Mouse (Mus musculus): ENCODE measurements around the gene Vwa2. TPM values are rescaled to one million over a fixed set of nuclear protein-coding genes. Genes with fewer than 3 reads are reported as not detected.

Vwa2 gene
- polyA plus RNA-seq, 1 experiment from 2014 or later, result 0.07 TPM

DNA sequence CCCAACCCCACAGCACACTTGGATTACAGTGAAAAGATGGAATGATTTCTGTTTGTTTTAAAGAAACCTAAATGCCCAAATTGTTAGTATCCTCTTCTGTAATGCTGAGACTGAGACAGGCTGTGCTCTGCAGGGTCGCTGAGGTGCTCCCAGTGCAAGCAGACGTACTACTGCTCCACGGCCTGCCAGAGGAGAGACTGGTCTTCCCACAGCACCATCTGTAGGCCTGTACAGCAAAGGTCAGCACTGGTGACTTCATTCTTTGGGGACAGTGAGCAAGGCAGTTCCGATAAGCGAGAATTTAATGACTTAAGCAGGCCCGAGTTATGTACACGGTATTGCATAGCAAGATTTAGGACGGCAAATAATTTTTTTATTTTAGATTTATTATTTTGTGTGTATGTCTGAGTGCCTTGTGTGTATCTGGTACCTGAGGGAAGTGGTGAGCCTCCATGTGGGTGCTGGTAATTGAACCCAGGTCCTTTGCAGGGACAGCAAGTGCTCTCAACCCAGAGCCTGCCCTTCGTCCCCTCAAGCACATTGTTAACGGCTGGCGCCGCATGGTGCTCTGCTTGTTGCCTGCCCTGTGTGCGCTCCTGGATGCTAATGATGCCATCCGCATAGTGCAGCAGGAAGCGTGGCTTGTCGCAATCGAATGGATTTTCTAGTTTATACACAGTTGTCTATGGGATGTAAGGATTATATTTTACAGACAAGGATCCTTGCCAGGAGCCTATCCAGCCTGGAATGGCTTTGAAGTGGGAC is 34.9 kb upstream of the Vwa2 start:
- H3K4me1 ChIP-seq (replicated peaks; ENCODE audit: control insufficient read depth, insufficient read depth, low read length), result no peaks in the 10 kb centered on the region
- no peaks in the 10 kb centered on the region for H3K27me3 ChIP-seq (replicated peaks; ENCODE audit: control insufficient read depth, insufficient read depth, low read length)
- H3K9me3 ChIP-seq (ENCODE audit: control insufficient read depth), result no peaks in the 10 kb centered on the region
- H3K27ac ChIP-seq (ENCODE audit: low read depth, low read length), result no peak overlapping the region
- H3K36me3 ChIP-seq (ENCODE audit: control insufficient read depth, insufficient read depth), result no peaks in the 10 kb centered on the region
- WGBS, result 76% methylated on average over 17 of the region's 17 CpGs
- no peak overlapping the region for H3K4me2 ChIP-seq (replicated peaks; ENCODE audit: low read depth)
- H3K4me3 ChIP-seq (ENCODE audit: low read depth, low read length), result no peak overlapping the region
- no peak overlapping the region for H3K9ac ChIP-seq (ENCODE audit: low read depth, low read length)
- TF ChIP-seq CTCF (IDR thresholded peaks at IDR 0.05; ENCODE audit: low read depth), result peak; percentile 33
- ATAC-seq, result no peak

- H3K4me3 ChIP-seq (ENCODE audit: low read depth, low read length), result no peak overlapping the region
- no peak overlapping the region for H3K9ac ChIP-seq (ENCODE audit: low read depth, low read length)
- H3K9me3 ChIP-seq (ENCODE audit: control insufficient read depth), result 0 out of 2 replicates have a peak, but pooled peaks cover 3% of the 10 kb centered on the region
- H3K27ac ChIP-seq (ENCODE audit: low read depth, low read length), result no peak overlapping the region
- no peaks in the 10 kb centered on the region for H3K36me3 ChIP-seq (ENCODE audit: control insufficient read depth, insufficient read depth)
- no peaks in the 10 kb centered on the region for H3K27me3 ChIP-seq (replicated peaks; ENCODE audit: control insufficient read depth, insufficient read depth, low read length)
- no peak for ATAC-seq
- no peak for TF ChIP-seq CTCF (IDR thresholded peaks at IDR 0.05; ENCODE audit: low read depth)
- 57% methylated on average over 12 of the region's 12 CpGs for WGBS
- no peak overlapping the region for H3K4me2 ChIP-seq (replicated peaks; ENCODE audit: low read depth)
- no peaks in the 10 kb centered on the region for H3K4me1 ChIP-seq (replicated peaks; ENCODE audit: control insufficient read depth, insufficient read depth, low read length)
These were observed 31.1 kb upstream of the Vwa2 start for GRCm38 (mm10) chr19:56842974-56843373.

- ATAC-seq, result no peak
- no peak for TF ChIP-seq CTCF (IDR thresholded peaks at IDR 0.05; ENCODE audit: low read depth)
- Histone ChIP-seq H3K9me3 (ENCODE audit: control insufficient read depth) (no peaks in the 10 kb centered on the region), H3K27ac (ENCODE audit: low read depth, low read length) (no peak overlapping the region), H3K9ac (ENCODE audit: low read depth, low read length) (no peak overlapping the region), H3K27me3 (replicated peaks; ENCODE audit: control insufficient read depth, insufficient read depth, low read length) (no peaks in the 10 kb centered on the region), H3K4me2 (replicated peaks; ENCODE audit: low read depth) (no peak overlapping the region), H3K36me3 (ENCODE audit: control insufficient read depth, insufficient read depth) (no peaks in the 10 kb centered on the region), H3K4me1 (replicated peaks; ENCODE audit: control insufficient read depth, insufficient read depth, low read length) (no peaks in the 10 kb centered on the region), H3K4me3 (ENCODE audit: low read depth, low read length) (no peak overlapping the region)
These were observed 21.5 kb upstream of the Vwa2 start for GRCm38 (mm10) chr19:56852590-56852989.

DNA sequence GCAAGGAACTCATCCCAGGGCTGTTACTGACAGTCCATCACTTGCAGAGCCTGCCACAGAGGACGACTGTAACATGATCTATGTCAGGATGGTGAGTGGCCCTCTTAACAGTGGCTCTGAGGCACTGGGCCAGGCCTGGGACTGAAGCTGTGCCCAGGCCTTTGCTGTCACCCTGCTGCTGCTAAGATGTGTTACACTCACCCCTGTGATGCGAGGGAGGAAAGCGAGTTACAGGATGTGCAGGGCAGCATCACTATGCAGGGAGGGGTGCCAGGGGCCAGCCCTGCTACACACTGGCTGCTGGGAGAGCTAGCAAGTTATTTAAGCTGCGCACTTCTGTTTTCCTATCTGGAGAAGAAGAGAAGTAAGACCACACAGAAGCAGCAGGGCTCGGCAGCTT is 17.6 kb upstream of the Vwa2 start:
- ATAC-seq, result no peak
- no peak overlapping the region for H3K27ac ChIP-seq (ENCODE audit: low read depth, low read length)
- H3K27me3 ChIP-seq (replicated peaks; ENCODE audit: control insufficient read depth, insufficient read depth, low read length), result no peaks in the 10 kb centered on the region
- no peaks in the 10 kb centered on the region for H3K9me3 ChIP-seq (ENCODE audit: control insufficient read depth)
- TF ChIP-seq CTCF (IDR thresholded peaks at IDR 0.05; ENCODE audit: low read depth), result no peak
- H3K4me2 ChIP-seq (replicated peaks; ENCODE audit: low read depth), result no peak overlapping the region
- no peak overlapping the region for H3K9ac ChIP-seq (ENCODE audit: low read depth, low read length)
- WGBS, result 54% methylated on average over 5 of the region's 5 CpGs
- no peak overlapping the region for H3K4me3 ChIP-seq (ENCODE audit: low read depth, low read length)
- no peaks in the 10 kb centered on the region for H3K36me3 ChIP-seq (ENCODE audit: control insufficient read depth, insufficient read depth)
- H3K4me1 ChIP-seq (replicated peaks; ENCODE audit: control insufficient read depth, insufficient read depth, low read length), result no peaks in the 10 kb centered on the region

DNA sequence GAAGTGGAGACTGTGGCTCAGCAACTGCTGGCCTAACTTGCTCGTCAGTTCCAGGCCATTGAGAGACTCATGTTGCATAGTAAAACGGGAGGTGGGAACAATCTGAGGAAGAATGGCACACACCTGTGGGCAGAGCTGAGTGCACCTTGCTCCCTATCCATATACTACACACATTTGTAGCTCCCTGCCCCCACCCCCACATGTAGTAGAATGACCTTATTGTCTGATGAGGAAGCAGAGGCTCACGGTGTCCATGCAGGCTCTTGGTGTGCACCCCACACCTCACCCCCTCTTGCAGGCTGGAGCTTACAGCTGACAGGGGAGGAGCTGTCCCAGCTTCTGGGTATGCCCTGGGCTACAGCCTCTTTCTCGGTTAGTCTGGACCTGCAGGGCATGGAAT is 6.3 kb upstream of the Vwa2 start:
- no peak overlapping the region for H3K9ac ChIP-seq (ENCODE audit: low read depth, low read length)
- no peaks in the 10 kb centered on the region for H3K9me3 ChIP-seq (ENCODE audit: control insufficient read depth)
- no peak overlapping the region for H3K4me2 ChIP-seq (replicated peaks; ENCODE audit: low read depth)
- peak; percentile 84 for ATAC-seq
- H3K36me3 ChIP-seq (ENCODE audit: control insufficient read depth, insufficient read depth), result no peaks in the 10 kb centered on the region
- H3K27me3 ChIP-seq (replicated peaks; ENCODE audit: control insufficient read depth, insufficient read depth, low read length), result peaks cover under 1% of the 10 kb centered on the region; the same call in 1 of the 2 replicates
- H3K4me3 ChIP-seq (ENCODE audit: low read depth, low read length), result no peak overlapping the region
- no peak overlapping the region for H3K27ac ChIP-seq (ENCODE audit: low read depth, low read length)
- 46% methylated on average over 4 of the region's 4 CpGs for WGBS
- H3K4me1 ChIP-seq (replicated peaks; ENCODE audit: control insufficient read depth, insufficient read depth, low read length), result no peaks in the 10 kb centered on the region
- TF ChIP-seq CTCF (IDR thresholded peaks at IDR 0.05; ENCODE audit: low read depth), result no peak

- Histone ChIP-seq H3K27ac (ENCODE audit: low read depth, low read length) (no peak overlapping the region), H3K9ac (ENCODE audit: low read depth, low read length) (no peak overlapping the region), H3K4me3 (ENCODE audit: low read depth, low read length) (peak overlapping the region; percentile 41), H3K4me1 (replicated peaks; ENCODE audit: control insufficient read depth, insufficient read depth, low read length) (0 out of 2 replicates have a peak, but pooled peaks cover 5% of the 10 kb centered on the region), H3K4me2 (replicated peaks; ENCODE audit: low read depth) (peak overlapping the region; percentile 75), H3K27me3 (replicated peaks; ENCODE audit: control insufficient read depth, insufficient read depth, low read length) (peaks cover 43% of the 10 kb centered on the region), H3K9me3 (ENCODE audit: control insufficient read depth) (no peaks in the 10 kb centered on the region), H3K36me3 (ENCODE audit: control insufficient read depth, insufficient read depth) (no peaks in the 10 kb centered on the region)
- TF ChIP-seq CTCF (IDR thresholded peaks at IDR 0.05; ENCODE audit: low read depth), result no peak
- 8% methylated on average over 30 of the region's 30 CpGs for WGBS
- no peak for ATAC-seq
These were observed 709 bp downstream of the Vwa2 start for GRCm38 (mm10) chr19:56874601-56875315.

All from intestine, postnatal 0 days (tissue).